In the genomic region with DNA sequence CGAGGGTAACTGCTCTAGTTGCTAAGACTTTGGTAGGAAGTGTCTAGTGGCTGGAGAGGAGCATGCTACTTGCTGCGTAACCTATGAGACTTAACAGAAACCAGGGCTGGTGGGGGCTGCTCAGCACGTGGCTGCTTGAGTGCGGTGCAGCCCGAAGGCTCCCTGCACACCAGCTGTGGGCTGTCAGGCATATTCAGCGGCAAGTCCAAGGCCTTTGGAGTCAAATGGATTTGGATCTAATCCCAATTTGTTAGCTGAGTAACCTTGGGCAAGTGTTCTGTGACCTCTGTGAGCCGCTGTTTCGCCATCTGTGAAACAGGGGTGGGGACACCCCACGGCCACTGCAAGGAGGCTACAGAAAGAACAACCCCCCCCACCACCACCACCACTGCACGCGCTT, we compare ENCODE assay signal across 15 mouse cellular contexts.
A peak's percentile ranks its signal among the peaks of the same experiment; 100 is the strongest.
DNase-seq lines count a peak whose midpoint lies in the region; ATAC-seq lines count a peak whose summit lies in the region.
"Had no signal": no experiment of that assay in that cellular context is flagged by ENCODE, and none has a peak within 500 bp of the region (broad histone marks: within the 10 kb centered on the region; RNA-seq: fewer than 3 reads in every experiment).

No protein-coding gene starts in this region.

- DNase-seq in embryo, embryonic 11 days, result peak; percentile 49
- no peak for DNase-seq in embryo, embryonic 10.5 days (ENCODE audit: low spot score)
- DNase-seq in adrenal gland, adult 2 months, result peak; percentile 74
- peak; percentile 1 to 13 for DNase-seq in kidney, adult 8-10 months
- no peak for DNase-seq in layer of hippocampus, adult 8-10 months (ENCODE audit: low spot score in 2 of 2)
- DNase-seq in forebrain, embryonic 14.5 days (ENCODE audit: low spot score), result no peak
- DNase-seq: cerebellum, postnatal 14 days; gastrocnemius, postnatal 25 days; spleen, adult 18-20 months had no signal

- H3K27me3 ChIP-seq in limb, embryonic 15.5 days, result no peaks in the 10 kb centered on the region
- no peaks in the 10 kb centered on the region for H3K27me3 ChIP-seq in forebrain, embryonic 16.5 days (replicated peaks; ENCODE audit: control insufficient read depth, insufficient read depth, low read length)
- no peaks in the 10 kb centered on the region for H3K27me3 ChIP-seq in forebrain, embryonic 14.5 days (replicated peaks; ENCODE audit: control insufficient read depth, insufficient read depth, low read length)
- H3K27me3 ChIP-seq: megakaryocyte, embryonic 14.5 days had no signal

- no peak overlapping the region for H3K4me3 ChIP-seq in limb, embryonic 15.5 days
- no peak overlapping the region for H3K4me3 ChIP-seq in forebrain, embryonic 16.5 days (replicated peaks; ENCODE audit: low read length)
- H3K4me3 ChIP-seq in forebrain, embryonic 14.5 days (ENCODE audit: low read depth, low read length), result no peak overlapping the region
- H3K4me3 ChIP-seq: forebrain, embryonic 10.5 days; megakaryocyte, embryonic 14.5 days had no signal

- H3K9me3 ChIP-seq in limb, embryonic 15.5 days, result no peaks in the 10 kb centered on the region
- no peaks in the 10 kb centered on the region for H3K9me3 ChIP-seq in forebrain, embryonic 16.5 days (ENCODE audit: control insufficient read depth, low read length)
- H3K9me3 ChIP-seq in forebrain, embryonic 14.5 days (replicated peaks; ENCODE audit: control insufficient read depth, low read length), result no peaks in the 10 kb centered on the region
- H3K9me3 ChIP-seq: forebrain, embryonic 10.5 days had no signal

- 47% methylated on average over 11 of the region's 11 CpGs for WGBS in limb, embryonic 15.5 days
- WGBS in forebrain, embryonic 16.5 days, result 79% methylated on average over 11 of the region's 11 CpGs
- 80% methylated on average over 11 of the region's 11 CpGs for WGBS in forebrain, embryonic 14.5 days

- H3K9ac ChIP-seq in limb, embryonic 15.5 days, result no peak overlapping the region
- H3K9ac ChIP-seq in forebrain, embryonic 16.5 days (replicated peaks; ENCODE audit: low read depth, low read length), result no peak overlapping the region
- H3K9ac ChIP-seq in forebrain, embryonic 14.5 days (ENCODE audit: low read length), result no peak overlapping the region

- H3K27ac ChIP-seq in limb, embryonic 15.5 days, result no peak overlapping the region
- no peak overlapping the region for H3K27ac ChIP-seq in forebrain, embryonic 16.5 days (ENCODE audit: low read length)
- no peak overlapping the region for H3K27ac ChIP-seq in forebrain, embryonic 14.5 days (ENCODE audit: low read depth, low read length)
- H3K27ac ChIP-seq: forebrain, embryonic 10.5 days had no signal

- no peak overlapping the region for H3K4me2 ChIP-seq in limb, embryonic 15.5 days
- no peak overlapping the region for H3K4me2 ChIP-seq in forebrain, embryonic 16.5 days (ENCODE audit: low read length)
- H3K4me2 ChIP-seq in forebrain, embryonic 14.5 days (ENCODE audit: low read length), result no peak overlapping the region

- ATAC-seq in limb, embryonic 15.5 days (ENCODE audit: insufficient number of reproducible peaks, low FRiP score, low TSS enrichment, low read depth), result peak; percentile 71; the same call in 1 of the 2 replicates
- no peak for ATAC-seq in forebrain, embryonic 16.5 days
- ATAC-seq in forebrain, embryonic 14.5 days, result no peak
- ATAC-seq: intestine, postnatal 0 days had no signal

- H3K36me3 ChIP-seq in limb, embryonic 15.5 days, result no peaks in the 10 kb centered on the region
- no peaks in the 10 kb centered on the region for H3K36me3 ChIP-seq in forebrain, embryonic 16.5 days (ENCODE audit: control insufficient read depth, insufficient read depth)
- no peaks in the 10 kb centered on the region for H3K36me3 ChIP-seq in forebrain, embryonic 14.5 days (ENCODE audit: control insufficient read depth, insufficient read depth, low read length)
- H3K36me3 ChIP-seq: forebrain, embryonic 10.5 days; G1E had no signal

- peaks cover 8% of the 10 kb centered on the region; the same call in 1 of the 2 replicates for H3K4me1 ChIP-seq in limb, embryonic 15.5 days
- no peaks in the 10 kb centered on the region for H3K4me1 ChIP-seq in forebrain, embryonic 16.5 days (replicated peaks; ENCODE audit: control insufficient read depth, insufficient read depth, low read length)
- no peaks in the 10 kb centered on the region for H3K4me1 ChIP-seq in forebrain, embryonic 14.5 days (ENCODE audit: control insufficient read depth, insufficient read depth, low read length)

Comparison
In these comparisons a context has a peak if more than half of its experiments do, and no peak if none do; other contexts are left out.
1. DNase-seq: peak in embryo, embryonic 11 days (single experiment), adrenal gland, adult 2 months (single experiment) and kidney, adult 8-10 months (2 of 2); none in embryo, embryonic 10.5 days (single experiment), layer of hippocampus, adult 8-10 months (0 of 2) and forebrain, embryonic 14.5 days (single experiment).